Mouse (Mus musculus) forebrain, embryonic 10.5 days (tissue): ENCODE measurements at regions not wholly inside any gene's neighbourhood (a gene's known extent, or its start where the extent isn't known, plus 50 kb on each side); places are given as distances from the start of the nearest gene placed in this dataset.
"Not testable (repeated sequence)": the region's sequence is repeated elsewhere in the genome, so short reads cannot be mapped to it uniquely, and the experiment has no call there.

Experiments
- DNase-seq: peaks from one replicate; pipeline ENCODE4 v3.0.0-alpha.2; 2017; ENCODE audit warnings: low spot score; ENCODE audit errors: extremely low spot score
- H3K27ac ChIP-seq: fragments of 300-500 bp; sonication (generic); 2 replicates; pipeline ENCODE4 v1.5.1; 2016; ENCODE audit warnings: mild to moderate bottlenecking
- H3K27me3 ChIP-seq: fragments of 300-500 bp; sonication (generic); 2 replicates; pipeline ENCODE4 v1.6.1; 2016; ENCODE audit warnings: mild to moderate bottlenecking; ENCODE audit not compliant: poor library complexity, severe bottlenecking
- H3K36me3 ChIP-seq: fragments of 300-500 bp; sonication (generic); replicated peaks from 2 replicates; pipeline ENCODE4 v1.6.1; 2016; ENCODE audit warnings: mild to moderate bottlenecking, moderate library complexity
- H3K4me1 ChIP-seq: fragments of 300-500 bp; sonication (generic); 2 replicates; pipeline ENCODE4 v1.6.1; 2016
- H3K4me3 ChIP-seq: fragments of 300-500 bp; sonication (generic); 2 replicates; pipeline ENCODE4 v1.5.1; 2016; ENCODE audit warnings: mild to moderate bottlenecking, moderate library complexity
- H3K9me3 ChIP-seq: fragments of 300-500 bp; sonication (generic); 2 replicates; pipeline ENCODE4 v1.6.1; 2016; ENCODE audit warnings: mild to moderate bottlenecking, moderate library complexity
- WGBS: fragments of 180-500 bp; shearing (Covaris S2); methylation state at CpG from one replicate; pipeline ENCODE4 v1.1.7; 2016; 5-methylcytosine and 5-hydroxymethylcytosine counted together

GRCm38 (mm10) chrX:50618936-50619335 lies 190.6 kb upstream of the Olfr1324 start:
- Histone ChIP-seq H3K4me1 (no peaks in the 10 kb centered on the region), H3K27me3 (no peaks in the 10 kb centered on the region), H3K9me3 (no peaks in the 10 kb centered on the region), H3K36me3 (peaks cover 52% of the 10 kb centered on the region), H3K4me3 (no peak overlapping the region), H3K27ac (no peak overlapping the region)
- no peak for DNase-seq
- 80% methylated on average over 4 of the region's 4 CpGs for WGBS

- not testable (repeated sequence) for H3K9me3 ChIP-seq, DNase-seq, H3K4me1 ChIP-seq, H3K27me3 ChIP-seq, H3K27ac ChIP-seq, H3K4me3 ChIP-seq
- WGBS = 73% methylated on average over 8 of the region's 8 CpGs
- H3K36me3 ChIP-seq = peaks cover 65% of the 10 kb centered on the region
Measured at GRCm38 (mm10) chrX:50616920-50617319, 188.6 kb upstream of the Olfr1324 start.

- Histone ChIP-seq H3K4me3 (peak overlapping the region; percentile 19; the same call in 1 of the 2 replicates), H3K27ac (0 out of 2 replicates have a peak overlapping the region, but pooled peaks have one; percentile 30), H3K36me3 (peaks cover 72% of the 10 kb centered on the region)
- WGBS = 59% methylated on average over 3 of the region's 3 CpGs
- not testable (repeated sequence) for H3K4me1 ChIP-seq, H3K9me3 ChIP-seq, H3K27me3 ChIP-seq, DNase-seq
Measured at GRCm38 (mm10) chrX:50614874-50615273, 186.6 kb upstream of the Olfr1324 start.

- Histone ChIP-seq H3K4me3 (peak overlapping the region; percentile 19; the same call in 1 of the 2 replicates), H3K27ac (0 out of 2 replicates have a peak overlapping the region, but pooled peaks have one; percentile 30)
- DNase-seq = not testable (repeated sequence)
Measured at GRCm38 (mm10) chrX:50614367-50614766, 186.1 kb upstream of the Olfr1324 start.

GRCm38 (mm10) chrX:50611765-50612591 lies 183.7 kb upstream of the Olfr1324 start:
- H3K27ac ChIP-seq = peak overlapping the region; percentile 80

More at GRCm38 (mm10) chrX:50614367-50614766, 186.1 kb upstream of the Olfr1324 start:
- peaks cover 74% of the 10 kb centered on the region for H3K36me3 ChIP-seq
- not testable (repeated sequence) for H3K27me3 ChIP-seq, H3K9me3 ChIP-seq, H3K4me1 ChIP-seq
- WGBS = 60% methylated on average over 6 of the region's 6 CpGs

GRCm38 (mm10) chrX:50608141-50608540 lies 179.8 kb upstream of the Olfr1324 start:
- H3K4me1 ChIP-seq, H3K4me3 ChIP-seq, DNase-seq, H3K27ac ChIP-seq, H3K9me3 ChIP-seq, H3K27me3 ChIP-seq: not testable (repeated sequence)
- peaks cover 65% of the 10 kb centered on the region for H3K36me3 ChIP-seq
- WGBS = 90% methylated on average over 6 of the region's 6 CpGs

More at GRCm38 (mm10) chrX:50611765-50612591, 183.7 kb upstream of the Olfr1324 start:
- H3K9me3 ChIP-seq = no peaks in the 10 kb centered on the region
- H3K4me1 ChIP-seq = no peaks in the 10 kb centered on the region
- H3K4me3 ChIP-seq = peak overlapping the region; percentile 19
- no peak for DNase-seq
- 61% methylated on average over 9 of the region's 9 CpGs for WGBS
- no peaks in the 10 kb centered on the region for H3K27me3 ChIP-seq
- H3K36me3 ChIP-seq = peaks cover 66% of the 10 kb centered on the region

- no peaks in the 10 kb centered on the region for H3K27me3 ChIP-seq
- no peak for DNase-seq
- no peak overlapping the region for H3K4me3 ChIP-seq
- H3K9me3 ChIP-seq = no peaks in the 10 kb centered on the region
- H3K36me3 ChIP-seq = peaks cover 65% of the 10 kb centered on the region
- WGBS = 85% methylated on average over 7 of the region's 7 CpGs
- no peak overlapping the region for H3K27ac ChIP-seq
- H3K4me1 ChIP-seq = no peaks in the 10 kb centered on the region
Measured at GRCm38 (mm10) chrX:50607636-50608035, 179.3 kb upstream of the Olfr1324 start.

GRCm38 (mm10) chrX:50605517-50605916 lies 177.2 kb upstream of the Olfr1324 start:
- H3K4me1 ChIP-seq, H3K9me3 ChIP-seq, H3K27ac ChIP-seq, H3K4me3 ChIP-seq, H3K27me3 ChIP-seq: not testable (repeated sequence)
- DNase-seq = peak; percentile 22
- peaks cover 56% of the 10 kb centered on the region for H3K36me3 ChIP-seq
- 50% methylated on average over 2 of the region's 2 CpGs for WGBS

GRCm38 (mm10) chrX:50604995-50605394 lies 176.7 kb upstream of the Olfr1324 start:
- 65% methylated on average over 4 of the region's 4 CpGs for WGBS

GRCm38 (mm10) chrX:50602881-50603280 lies 174.6 kb upstream of the Olfr1324 start:
- H3K27ac ChIP-seq = peak overlapping the region; percentile 72

More at GRCm38 (mm10) chrX:50604995-50605394, 176.7 kb upstream of the Olfr1324 start:
- DNase-seq, H3K4me1 ChIP-seq, H3K27me3 ChIP-seq, H3K27ac ChIP-seq, H3K9me3 ChIP-seq, H3K4me3 ChIP-seq: not testable (repeated sequence)
- H3K36me3 ChIP-seq = peaks cover 57% of the 10 kb centered on the region

GRCm38 (mm10) chrX:50602461-50602875 lies 174.2 kb upstream of the Olfr1324 start:
- Histone ChIP-seq H3K27ac (peak overlapping the region; percentile 72), H3K36me3 (peaks cover 60% of the 10 kb centered on the region), H3K4me3 (peak overlapping the region; percentile 26; the same call in 1 of the 2 replicates)
- H3K27me3 ChIP-seq, H3K4me1 ChIP-seq, H3K9me3 ChIP-seq, DNase-seq: not testable (repeated sequence)
- 72% methylated on average over 9 of the region's 9 CpGs for WGBS

More at GRCm38 (mm10) chrX:50602881-50603280, 174.6 kb upstream of the Olfr1324 start:
- 56% methylated on average over 3 of the region's 3 CpGs for WGBS
- peak overlapping the region; percentile 26; the same call in 1 of the 2 replicates for H3K4me3 ChIP-seq
- H3K27me3 ChIP-seq, H3K9me3 ChIP-seq, H3K4me1 ChIP-seq: not testable (repeated sequence)
- DNase-seq = peak; percentile 49
- H3K36me3 ChIP-seq = peaks cover 60% of the 10 kb centered on the region

GRCm38 (mm10) chrX:50600262-50600661 lies 172.0 kb upstream of the Olfr1324 start:
- H3K4me1 ChIP-seq, H3K27me3 ChIP-seq, H3K9me3 ChIP-seq: not testable (repeated sequence)
- Histone ChIP-seq H3K36me3 (peaks cover 62% of the 10 kb centered on the region), H3K27ac (peak overlapping the region; percentile 60; the same call in 1 of the 2 replicates), H3K4me3 (peak overlapping the region; percentile 29; the same call in 1 of the 2 replicates)
- DNase-seq = peak; percentile 39
- WGBS = 78% methylated on average over 3 of the region's 3 CpGs

- Histone ChIP-seq H3K9me3 (no peaks in the 10 kb centered on the region), H3K36me3 (peaks cover 64% of the 10 kb centered on the region), H3K27ac (peak overlapping the region; percentile 60; the same call in 1 of the 2 replicates), H3K27me3 (no peaks in the 10 kb centered on the region), H3K4me1 (no peaks in the 10 kb centered on the region), H3K4me3 (peak overlapping the region; percentile 29; the same call in 1 of the 2 replicates)
- no peak for DNase-seq
- WGBS = 68% methylated on average over 4 of the region's 4 CpGs
Measured at GRCm38 (mm10) chrX:50599780-50600179, 171.5 kb upstream of the Olfr1324 start.
